Mouse (Mus musculus) embryonic fibroblast, embryonic 13.5 days (primary cell): ENCODE measurements around the gene Gna11. TPM values are rescaled to one million over a fixed set of nuclear protein-coding genes. Genes with fewer than 3 reads are reported as not detected.
A peak's percentile ranks its signal among the peaks of the same experiment; 100 is the strongest.

Experiments
- H3K27ac ChIP-seq: 2 replicates; pipeline ENCODE4 v1.5.1; 2012; ENCODE audit warnings: low read length, control low read depth, inconsistent platforms; ENCODE audit not compliant: insufficient read depth
- H3K4me1 ChIP-seq: 2 replicates; pipeline ENCODE4 v1.6.1; 2011; ENCODE audit warnings: low read length; ENCODE audit not compliant: control insufficient read depth, insufficient read depth
- H3K4me3 ChIP-seq: 2 replicates; pipeline ENCODE4 v1.5.1; 2011; ENCODE audit warnings: mild to moderate bottlenecking, control low read depth, low read length; ENCODE audit not compliant: insufficient read depth
- CTCF ChIP-seq: IDR thresholded peaks from 2 replicates; pipeline ENCODE4 v1.5.1; 2011; ENCODE audit warnings: mild to moderate bottlenecking, control low read depth, low read length, moderate library complexity, borderline replicate concordance; ENCODE audit not compliant: insufficient read depth
- POLR2A ChIP-seq: IDR thresholded peaks from 2 replicates; pipeline ENCODE4 v1.6.1; 2011; ENCODE audit warnings: low read depth, mild to moderate bottlenecking, control low read depth, low read length, moderate library complexity
- polyA plus RNA-seq: library from polyadenylated mRNA; stranded (reverse); fragments of >200 nt; gene quantifications from 2 replicates; pipeline ENCODE4 v1.2.4, GENCODE M21; 2011; ENCODE audit warnings: low read depth; ENCODE audit not compliant: missing spikeins, insufficient read length

Gna11 gene
- polyA plus RNA-seq, 1 experiment = 66.3 TPM

GRCm38 (mm10) chr10:81526779-81527178 lies 18.2 kb downstream of the Gna11 start:
- H3K4me3 ChIP-seq = no peak overlapping the region
- TF ChIP-seq POLR2A (no peak), CTCF (peak; percentile 99)
- no peaks in the 10 kb centered on the region for H3K4me1 ChIP-seq
- H3K27ac ChIP-seq = no peak overlapping the region

- TF ChIP-seq CTCF (no peak), POLR2A (no peak)
- H3K4me1 ChIP-seq = no peaks in the 10 kb centered on the region
These were observed 19.8 kb downstream of the Gna11 start for GRCm38 (mm10) chr10:81525017-81525694.

GRCm38 (mm10) chr10:81524051-81524605 lies 20.9 kb downstream of the Gna11 start, which contains the start of gene Gna15:
Gene Gna15, minus strand, starts transcription at chr10:81524225.
- no peaks in the 10 kb centered on the region for H3K4me1 ChIP-seq
- H3K27ac ChIP-seq = no peak within 1 kb of the TSS
- H3K4me3 ChIP-seq = no peak within 1 kb of the TSS
- no peak for TF ChIP-seq CTCF
- no peak for TF ChIP-seq POLR2A

More at GRCm38 (mm10) chr10:81525017-81525694, 19.8 kb downstream of the Gna11 start:
- Histone ChIP-seq H3K27ac (no peak overlapping the region), H3K4me3 (no peak overlapping the region)

DNA sequence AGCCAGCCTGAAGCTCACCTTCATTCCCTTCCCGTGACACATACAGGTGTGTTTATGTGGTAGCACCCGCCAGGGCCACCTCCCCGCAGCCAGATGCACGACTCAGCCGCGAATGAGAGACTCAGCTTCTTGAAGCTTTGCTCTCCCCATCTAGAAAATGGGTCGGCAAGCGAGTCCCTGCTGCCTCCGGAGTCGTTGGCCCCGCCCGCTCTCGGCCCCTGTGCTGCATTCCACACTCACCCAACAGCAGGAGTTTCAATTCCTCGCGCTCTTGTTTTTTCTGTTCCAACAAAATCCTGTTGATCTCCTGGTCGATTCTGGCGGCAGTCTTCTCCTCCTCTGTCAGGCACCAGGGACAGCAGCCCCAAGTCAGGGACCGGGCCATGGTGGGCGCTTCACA lies 21.4 kb downstream of the Gna11 start:
- H3K27ac ChIP-seq = no peak overlapping the region
- no peaks in the 10 kb centered on the region for H3K4me1 ChIP-seq
- H3K4me3 ChIP-seq = no peak overlapping the region
- TF ChIP-seq POLR2A = no peak
- TF ChIP-seq CTCF = no peak

GRCm38 (mm10) chr10:81523142-81523541 lies 21.8 kb downstream of the Gna11 start:
- H3K4me3 ChIP-seq = no peak overlapping the region
- TF ChIP-seq POLR2A = no peak
- TF ChIP-seq CTCF = no peak
- no peaks in the 10 kb centered on the region for H3K4me1 ChIP-seq
- H3K27ac ChIP-seq = no peak overlapping the region

DNA sequence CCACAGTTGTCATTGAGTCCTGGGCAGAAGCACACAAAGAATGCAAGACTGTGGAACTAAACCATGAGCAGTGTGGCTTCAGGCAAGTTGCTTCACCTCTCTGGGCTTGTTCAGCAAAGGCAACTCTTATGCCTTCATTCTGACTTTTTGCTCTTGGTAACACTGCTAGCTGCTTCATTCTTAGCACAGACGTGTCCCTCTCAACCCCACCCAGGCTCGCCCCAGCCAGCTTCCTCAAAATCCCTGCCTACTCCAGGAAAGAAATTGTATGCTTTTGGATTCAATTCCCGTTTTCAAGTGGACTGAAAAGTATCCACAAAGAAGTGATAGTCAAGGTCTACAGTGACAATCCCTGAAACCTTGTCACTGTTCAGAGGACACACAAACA lies 25.0 kb downstream of the Gna11 start:
- H3K27ac ChIP-seq = no peak overlapping the region
- TF ChIP-seq POLR2A = no peak
- TF ChIP-seq CTCF = no peak
- no peaks in the 10 kb centered on the region for H3K4me1 ChIP-seq
- no peak overlapping the region for H3K4me3 ChIP-seq

DNA sequence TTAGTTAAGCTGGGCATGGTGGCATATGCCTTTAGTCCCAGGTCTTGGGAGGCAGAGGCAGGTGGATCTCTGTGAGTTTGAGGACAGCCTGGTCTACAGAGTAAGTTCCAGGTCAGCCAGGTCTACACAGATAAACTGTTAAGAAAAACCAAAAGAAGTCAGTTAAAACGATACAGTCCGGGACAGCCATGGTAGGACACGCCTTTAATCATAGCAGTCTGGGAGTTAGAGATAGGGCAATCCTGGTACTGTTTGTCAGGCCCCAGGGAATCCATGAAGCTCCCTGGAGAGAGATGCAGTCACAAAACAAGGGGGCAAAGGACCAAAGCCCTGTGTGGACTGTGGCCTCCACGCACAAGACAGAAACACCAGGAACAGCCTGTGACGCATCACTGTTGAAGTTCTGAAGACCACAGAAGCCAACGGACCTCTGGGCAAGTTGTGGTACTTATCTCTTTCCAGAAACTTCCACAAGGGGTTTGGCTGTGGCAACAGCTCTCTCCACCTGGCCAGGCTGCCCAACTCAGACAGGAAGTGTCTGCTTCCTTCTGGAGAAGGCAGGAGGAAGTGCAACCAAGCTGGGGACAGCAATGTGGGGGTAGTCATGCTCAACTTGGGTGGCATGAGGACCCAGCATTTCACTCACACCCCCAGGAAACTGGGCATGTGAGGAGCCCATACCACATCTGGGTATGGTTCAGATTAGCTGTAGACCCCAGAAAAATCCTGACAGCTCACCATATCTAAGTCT lies 25.6 kb downstream of the Gna11 start:
- no peak for TF ChIP-seq CTCF
- no peak for TF ChIP-seq POLR2A
- no peak overlapping the region for H3K27ac ChIP-seq
- H3K4me3 ChIP-seq = no peak overlapping the region
- H3K4me1 ChIP-seq = no peaks in the 10 kb centered on the region

DNA sequence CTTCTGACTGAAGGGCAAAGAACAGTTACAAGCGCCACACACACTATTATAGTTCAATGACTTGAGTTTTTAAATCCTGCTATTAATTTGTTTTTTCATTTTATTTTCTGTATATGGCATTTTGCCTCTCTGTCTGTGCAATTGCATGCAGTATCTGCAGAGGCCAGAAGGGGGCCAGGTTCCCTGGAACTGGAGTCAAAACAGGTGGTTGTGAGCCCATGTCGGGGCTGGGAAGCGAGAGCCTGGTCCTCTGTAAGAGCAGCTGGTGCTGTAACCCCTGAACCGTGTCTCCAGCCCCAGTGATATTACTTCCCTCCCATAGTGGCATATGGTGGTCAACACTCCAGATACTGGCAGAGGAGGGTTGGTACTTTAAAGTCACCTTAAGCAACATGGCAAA lies 26.4 kb downstream of the Gna11 start:
- Histone ChIP-seq H3K27ac (no peak overlapping the region), H3K4me3 (no peak overlapping the region), H3K4me1 (no peaks in the 10 kb centered on the region)
- TF ChIP-seq CTCF (peak; percentile 38; the same call in 1 of the 2 replicates), POLR2A (no peak)

- Histone ChIP-seq H3K27ac (no peak overlapping the region), H3K4me1 (no peaks in the 10 kb centered on the region), H3K4me3 (no peak overlapping the region)
- TF ChIP-seq POLR2A (no peak), CTCF (no peak)
These were observed 27.8 kb downstream of the Gna11 start for GRCm38 (mm10) chr10:81517227-81517626.

- TF ChIP-seq CTCF = no peak
- TF ChIP-seq POLR2A = no peak
- H3K4me1 ChIP-seq = no peaks in the 10 kb centered on the region
- no peak overlapping the region for H3K27ac ChIP-seq
- H3K4me3 ChIP-seq = no peak overlapping the region
These were observed 31.2 kb downstream of the Gna11 start for GRCm38 (mm10) chr10:81513798-81514197.
